Comparison of ENCODE assay signal across 9 mouse cellular contexts in the genomic region with DNA sequence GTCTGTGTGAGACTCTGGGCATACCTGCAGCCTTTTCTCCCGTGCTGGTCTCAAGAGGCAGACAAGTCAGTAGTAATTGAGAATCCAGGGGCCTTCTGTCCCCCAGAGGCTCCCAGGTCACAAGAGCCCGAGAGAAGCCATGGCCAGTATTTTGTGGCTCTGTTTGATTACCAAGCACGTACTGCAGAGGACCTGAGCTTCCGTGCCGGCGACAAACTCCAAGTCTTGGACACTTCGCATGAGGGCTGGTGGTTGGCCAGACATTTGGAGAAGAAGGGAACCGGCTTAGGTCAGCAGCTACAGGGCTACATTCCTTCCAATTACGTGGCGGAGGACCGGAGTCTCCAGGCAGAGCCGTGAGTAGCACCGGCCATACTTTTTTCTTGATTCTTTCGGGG. TPM values are rescaled to one million over a fixed set of nuclear protein-coding genes. Genes with fewer than 3 reads are reported as not detected.
DNase-seq lines count a peak whose midpoint lies in the region; ATAC-seq and TF ChIP-seq lines count a peak whose summit lies in the region.
"Had no signal": no experiment of that assay in that cellular context is flagged by ENCODE, and none has a peak within 500 bp of the region (broad histone marks: within the 10 kb centered on the region; RNA-seq: fewer than 3 reads in every experiment).

No protein-coding gene starts in this region.

- WGBS in hindbrain, embryonic 10.5 days = 78% methylated on average over 14 of the region's 14 CpGs
- WGBS in hindbrain, embryonic 16.5 days = 81% methylated on average over 14 of the region's 14 CpGs
- WGBS in embryonic facial prominence, embryonic 15.5 days = 36% methylated on average over 14 of the region's 14 CpGs
- WGBS in hindbrain, postnatal 0 days = 82% methylated on average over 14 of the region's 14 CpGs
- 46% methylated on average over 14 of the region's 14 CpGs for WGBS in liver, postnatal 0 days (ENCODE audit: insufficient replicate concordance)
- WGBS in forebrain, embryonic 11.5 days = 76% methylated on average over 14 of the region's 14 CpGs

- no peak for TF ChIP-seq EP300 in liver, postnatal 0 days (IDR thresholded peaks at IDR 0.05; ENCODE audit: low read depth)

- peak overlapping the region; percentile 37 for H3K27ac ChIP-seq in hindbrain, embryonic 10.5 days
- no peak overlapping the region for H3K27ac ChIP-seq in hindbrain, embryonic 16.5 days (ENCODE audit: low read depth, low read length)
- H3K27ac ChIP-seq in embryonic facial prominence, embryonic 15.5 days (replicated peaks) = peak overlapping the region; percentile 88
- no peak overlapping the region for H3K27ac ChIP-seq in hindbrain, postnatal 0 days
- H3K27ac ChIP-seq in liver, postnatal 0 days (ENCODE audit: low read depth) = peak overlapping the region; percentile 60
- no peak overlapping the region for H3K27ac ChIP-seq in forebrain, embryonic 11.5 days (ENCODE audit: low read depth, low read length)

- no peak for ATAC-seq in hindbrain, embryonic 16.5 days
- ATAC-seq in embryonic facial prominence, embryonic 15.5 days (ENCODE audit: insufficient number of reproducible peaks, low FRiP score, low TSS enrichment, low read depth) = peak; percentile 60
- ATAC-seq in hindbrain, postnatal 0 days = no peak
- peak; percentile 41; the same call in 1 of the 2 replicates for ATAC-seq in liver, postnatal 0 days
- ATAC-seq in forebrain, embryonic 11.5 days (replicated peaks; ENCODE audit: low FRiP score) = no peak

- TF ChIP-seq CTCF in hindbrain, postnatal 0 days (IDR thresholded peaks at IDR 0.05; ENCODE audit: low read depth) = no peak
- no peak for TF ChIP-seq CTCF in liver, postnatal 0 days (IDR thresholded peaks at IDR 0.05; ENCODE audit: low read depth)

- peaks cover 10% of the 10 kb centered on the region for H3K4me1 ChIP-seq in hindbrain, embryonic 10.5 days (replicated peaks)
- no peaks in the 10 kb centered on the region for H3K4me1 ChIP-seq in hindbrain, embryonic 16.5 days (ENCODE audit: control insufficient read depth, insufficient read depth, low read depth, low read length)
- no peaks in the 10 kb centered on the region for H3K4me1 ChIP-seq in embryonic facial prominence, embryonic 15.5 days
- H3K4me1 ChIP-seq in hindbrain, postnatal 0 days (ENCODE audit: insufficient read depth, low read length) = no peaks in the 10 kb centered on the region
- no peaks in the 10 kb centered on the region for H3K4me1 ChIP-seq in liver, postnatal 0 days (ENCODE audit: insufficient read depth)
- H3K4me1 ChIP-seq in forebrain, embryonic 11.5 days (replicated peaks; ENCODE audit: control insufficient read depth, insufficient read depth, low read length) = no peaks in the 10 kb centered on the region

- H3K36me3 ChIP-seq in hindbrain, embryonic 10.5 days = no peaks in the 10 kb centered on the region
- no peaks in the 10 kb centered on the region for H3K36me3 ChIP-seq in hindbrain, embryonic 16.5 days (ENCODE audit: control insufficient read depth, insufficient read depth, low read length)
- no peaks in the 10 kb centered on the region for H3K36me3 ChIP-seq in embryonic facial prominence, embryonic 15.5 days
- no peaks in the 10 kb centered on the region for H3K36me3 ChIP-seq in hindbrain, postnatal 0 days (ENCODE audit: insufficient read depth, low read length)
- H3K36me3 ChIP-seq in liver, postnatal 0 days (replicated peaks; ENCODE audit: insufficient read depth, low read length) = no peaks in the 10 kb centered on the region
- no peaks in the 10 kb centered on the region for H3K36me3 ChIP-seq in forebrain, embryonic 11.5 days (ENCODE audit: control insufficient read depth, insufficient read depth, low read length)

- H3K4me3 ChIP-seq in hindbrain, embryonic 10.5 days = peak overlapping the region; percentile 22
- no peak overlapping the region for H3K4me3 ChIP-seq in hindbrain, embryonic 16.5 days (ENCODE audit: low read length)
- H3K4me3 ChIP-seq in embryonic facial prominence, embryonic 15.5 days (replicated peaks) = peak overlapping the region; percentile 52
- no peak overlapping the region for H3K4me3 ChIP-seq in hindbrain, postnatal 0 days (ENCODE audit: low read length)
- H3K4me3 ChIP-seq in liver, postnatal 0 days (ENCODE audit: low read depth, low read length) = peak overlapping the region; percentile 45
- no peak overlapping the region for H3K4me3 ChIP-seq in forebrain, embryonic 11.5 days (ENCODE audit: low read depth, low read length)

- no peak overlapping the region for H3K9ac ChIP-seq in hindbrain, embryonic 16.5 days (ENCODE audit: low read depth, low read length)
- peak overlapping the region; percentile 42 for H3K9ac ChIP-seq in embryonic facial prominence, embryonic 15.5 days
- H3K9ac ChIP-seq in hindbrain, postnatal 0 days (replicated peaks; ENCODE audit: low read length) = no peak overlapping the region
- H3K9ac ChIP-seq in liver, postnatal 0 days (replicated peaks) = peak overlapping the region; percentile 51
- no peak overlapping the region for H3K9ac ChIP-seq in forebrain, embryonic 11.5 days (ENCODE audit: low read length)

- no peaks in the 10 kb centered on the region for H3K9me3 ChIP-seq in hindbrain, embryonic 10.5 days
- H3K9me3 ChIP-seq in hindbrain, embryonic 16.5 days (ENCODE audit: control insufficient read depth, low read length) = no peaks in the 10 kb centered on the region
- no peaks in the 10 kb centered on the region for H3K9me3 ChIP-seq in embryonic facial prominence, embryonic 15.5 days (replicated peaks)
- no peaks in the 10 kb centered on the region for H3K9me3 ChIP-seq in hindbrain, postnatal 0 days (ENCODE audit: low read length)
- no peaks in the 10 kb centered on the region for H3K9me3 ChIP-seq in liver, postnatal 0 days (ENCODE audit: low read length)
- no peaks in the 10 kb centered on the region for H3K9me3 ChIP-seq in forebrain, embryonic 11.5 days (ENCODE audit: control insufficient read depth, low read length)

- H3K27me3 ChIP-seq in hindbrain, embryonic 10.5 days (ENCODE audit: insufficient read depth, poor library complexity, severe bottlenecking) = no peaks in the 10 kb centered on the region
- no peaks in the 10 kb centered on the region for H3K27me3 ChIP-seq in hindbrain, embryonic 16.5 days (replicated peaks; ENCODE audit: control insufficient read depth, insufficient read depth, low read length)
- no peaks in the 10 kb centered on the region for H3K27me3 ChIP-seq in embryonic facial prominence, embryonic 15.5 days
- no peaks in the 10 kb centered on the region for H3K27me3 ChIP-seq in hindbrain, postnatal 0 days (ENCODE audit: insufficient read depth, low read length)
- H3K27me3 ChIP-seq in liver, postnatal 0 days (ENCODE audit: insufficient read depth, low read length) = no peaks in the 10 kb centered on the region
- H3K27me3 ChIP-seq in forebrain, embryonic 11.5 days (ENCODE audit: control insufficient read depth, insufficient read depth, low read length) = no peaks in the 10 kb centered on the region
- H3K27me3 ChIP-seq: CH12.LX had no signal

- no peak for DNase-seq in hindbrain, embryonic 10.5 days (ENCODE audit: low spot score)
- DNase-seq in hindbrain, postnatal 0 days (ENCODE audit: low spot score) = no peak
- DNase-seq in liver, postnatal 0 days = no peak
- no peak for DNase-seq in retina, postnatal 1 day
- no peak for DNase-seq in spleen, adult 18-20 months
- DNase-seq in forebrain, embryonic 11.5 days (ENCODE audit: low spot score) = no peak

- no peak overlapping the region for H3K4me2 ChIP-seq in hindbrain, embryonic 16.5 days (ENCODE audit: low read length)
- peak overlapping the region; percentile 55 for H3K4me2 ChIP-seq in embryonic facial prominence, embryonic 15.5 days (replicated peaks)
- H3K4me2 ChIP-seq in hindbrain, postnatal 0 days (ENCODE audit: low read depth, low read length) = peak overlapping the region; percentile 8
- peak overlapping the region; percentile 71 for H3K4me2 ChIP-seq in liver, postnatal 0 days (ENCODE audit: low read depth, low read length)
- no peak overlapping the region for H3K4me2 ChIP-seq in forebrain, embryonic 11.5 days (ENCODE audit: low read depth, low read length, severe bottlenecking)

RNA-seq across cellular contexts. Expression of a gene that starts 0.8 kb away (rescaled TPM):
- 2.7 and 3.4 TPM in 2 replicates for polyA plus RNA-seq in hindbrain, embryonic 10.5 days (2016; fragmentation: Nextera tagmentation; extraction: Ambion mirVana)
- 0.65 and 1.1 TPM in 2 replicates for polyA plus RNA-seq in hindbrain, embryonic 16.5 days (2015; fragmentation: Nextera tagmentation; extraction: Ambion mirVana)
- 11.1 and 11.7 TPM in 2 replicates for polyA plus RNA-seq in embryonic facial prominence, embryonic 15.5 days (2015; fragmentation: Nextera tagmentation; extraction: Ambion mirVana)
- total RNA-seq in hindbrain, postnatal 0 days (2014; rRNA removed) = 0.58 and 1.1 TPM in 2 replicates
- 0.63 and 0.74 TPM in 2 replicates for polyA plus RNA-seq in hindbrain, postnatal 0 days (2015; fragmentation: Nextera tagmentation; extraction: Ambion mirVana)
- 0.83 and 0.99 TPM in 2 replicates for polyA plus RNA-seq in liver, postnatal 0 days (2015; fragmentation: Nextera tagmentation; extraction: Ambion mirVana)
- polyA plus RNA-seq in forebrain, embryonic 11.5 days (2014; fragmentation: Nextera tagmentation; extraction: Ambion mirVana) = 3.4 and 3.6 TPM in 2 replicates
- total RNA-seq: CH12.LX had no signal

Comparison
In these comparisons a context has a peak if more than half of its experiments do, and no peak if none do; other contexts are left out.
1. H3K27ac ChIP-seq: peak in hindbrain, embryonic 10.5 days (single experiment), embryonic facial prominence, embryonic 15.5 days (single experiment) and liver, postnatal 0 days (single experiment); none in hindbrain, embryonic 16.5 days (single experiment), hindbrain, postnatal 0 days (single experiment) and forebrain, embryonic 11.5 days (single experiment).
2. H3K4me3 ChIP-seq: peak in hindbrain, embryonic 10.5 days (single experiment), embryonic facial prominence, embryonic 15.5 days (single experiment) and liver, postnatal 0 days (single experiment); none in hindbrain, embryonic 16.5 days (single experiment), hindbrain, postnatal 0 days (single experiment) and forebrain, embryonic 11.5 days (single experiment).
3. H3K4me2 ChIP-seq: peak in embryonic facial prominence, embryonic 15.5 days (single experiment), hindbrain, postnatal 0 days (single experiment) and liver, postnatal 0 days (single experiment); none in hindbrain, embryonic 16.5 days (single experiment) and forebrain, embryonic 11.5 days (single experiment).
4. ATAC-seq: peak in embryonic facial prominence, embryonic 15.5 days (single experiment) and liver, postnatal 0 days (single experiment); none in hindbrain, embryonic 16.5 days (single experiment), hindbrain, postnatal 0 days (single experiment) and forebrain, embryonic 11.5 days (single experiment).
5. H3K9ac ChIP-seq: peak in embryonic facial prominence, embryonic 15.5 days (single experiment) and liver, postnatal 0 days (single experiment); none in hindbrain, embryonic 16.5 days (single experiment), hindbrain, postnatal 0 days (single experiment) and forebrain, embryonic 11.5 days (single experiment).